Mouse (Mus musculus): ENCODE results near the gene Exoc3l2. TPM values are rescaled to one million over a fixed set of nuclear protein-coding genes. Genes with fewer than 3 reads are reported as not detected.
A peak's percentile ranks its signal among the peaks of the same experiment; 100 is the strongest.

Exoc3l2 gene
- polyA plus RNA-seq, 1 experiment from 2014 or later = 1.5 TPM

DNA sequence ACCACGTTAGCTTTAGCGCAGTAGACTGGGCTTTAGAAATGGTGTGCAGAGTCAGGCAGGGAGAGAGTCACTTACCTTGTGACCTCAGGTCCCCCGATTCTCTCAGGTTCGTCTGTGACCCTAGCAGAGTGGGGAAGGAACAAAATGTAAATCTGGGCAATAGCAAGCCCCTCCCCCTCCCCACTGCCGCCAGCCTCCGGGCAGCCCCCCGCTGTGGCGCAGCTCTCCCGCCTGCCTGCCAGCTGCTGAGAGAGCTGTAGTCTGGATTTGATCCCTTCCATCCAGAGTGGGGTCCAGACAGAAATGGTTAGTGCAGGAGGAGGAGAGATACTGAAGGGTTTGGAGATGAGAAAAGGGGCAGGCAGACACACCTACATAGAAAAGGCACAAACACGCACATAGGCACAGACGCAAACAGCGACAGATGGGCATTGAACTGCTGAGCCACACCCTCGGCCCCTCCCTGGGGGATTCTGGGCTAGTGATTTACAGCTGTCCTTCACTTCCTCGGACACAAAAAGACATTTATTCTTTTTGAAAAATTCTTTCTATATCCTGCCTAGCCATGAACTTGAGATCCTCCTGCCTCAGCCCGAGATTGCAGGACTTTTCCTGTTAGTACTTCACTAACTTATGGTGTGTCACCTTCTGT is 35.0 kb upstream of the Exoc3l2 start:
- Histone ChIP-seq H3K9me3 (ENCODE audit: control insufficient read depth, low read length) (no peaks in the 10 kb centered on the region), H3K4me1 (ENCODE audit: control insufficient read depth, insufficient read depth, low read depth, low read length) (no peaks in the 10 kb centered on the region), H3K4me3 (ENCODE audit: low read length) (no peak overlapping the region), H3K9ac (ENCODE audit: low read depth, low read length) (no peak overlapping the region), H3K36me3 (ENCODE audit: control insufficient read depth, insufficient read depth, low read length) (peaks cover 61% of the 10 kb centered on the region), H3K4me2 (ENCODE audit: low read length) (no peak overlapping the region), H3K27me3 (replicated peaks; ENCODE audit: control insufficient read depth, insufficient read depth, low read length) (no peaks in the 10 kb centered on the region), H3K27ac (ENCODE audit: low read depth, low read length) (no peak overlapping the region)
- 62% methylated on average over 15 of the region's 15 CpGs for WGBS
- ATAC-seq = no peak

DNA sequence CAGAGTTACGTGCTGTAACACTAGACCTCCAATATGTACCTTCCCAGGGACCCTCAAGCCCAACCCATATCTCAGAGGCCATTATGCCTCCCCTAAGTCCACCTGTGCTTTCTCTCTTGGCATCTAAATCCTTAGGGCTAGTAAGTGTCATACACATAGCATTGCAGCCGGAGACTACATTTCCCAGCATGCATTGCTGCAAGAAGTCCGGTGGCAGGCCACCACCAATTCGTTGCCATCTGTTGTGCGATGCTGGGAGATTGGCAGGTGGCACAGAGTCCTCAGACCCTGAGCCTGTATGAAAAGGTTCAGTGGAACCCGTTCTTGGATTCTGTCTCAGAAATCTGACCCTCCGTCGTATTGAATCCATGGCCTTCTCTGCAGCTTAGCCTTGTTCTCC is 33.4 kb upstream of the Exoc3l2 start:
- Histone ChIP-seq H3K4me1 (ENCODE audit: control insufficient read depth, insufficient read depth, low read depth, low read length) (no peaks in the 10 kb centered on the region), H3K9ac (ENCODE audit: low read depth, low read length) (no peak overlapping the region), H3K4me2 (ENCODE audit: low read length) (no peak overlapping the region), H3K36me3 (ENCODE audit: control insufficient read depth, insufficient read depth, low read length) (peaks cover 74% of the 10 kb centered on the region), H3K9me3 (ENCODE audit: control insufficient read depth, low read length) (no peaks in the 10 kb centered on the region), H3K27ac (ENCODE audit: low read depth, low read length) (no peak overlapping the region), H3K27me3 (replicated peaks; ENCODE audit: control insufficient read depth, insufficient read depth, low read length) (no peaks in the 10 kb centered on the region), H3K4me3 (ENCODE audit: low read length) (no peak overlapping the region)
- ATAC-seq = no peak
- WGBS = 68% methylated on average over 8 of the region's 8 CpGs

DNA sequence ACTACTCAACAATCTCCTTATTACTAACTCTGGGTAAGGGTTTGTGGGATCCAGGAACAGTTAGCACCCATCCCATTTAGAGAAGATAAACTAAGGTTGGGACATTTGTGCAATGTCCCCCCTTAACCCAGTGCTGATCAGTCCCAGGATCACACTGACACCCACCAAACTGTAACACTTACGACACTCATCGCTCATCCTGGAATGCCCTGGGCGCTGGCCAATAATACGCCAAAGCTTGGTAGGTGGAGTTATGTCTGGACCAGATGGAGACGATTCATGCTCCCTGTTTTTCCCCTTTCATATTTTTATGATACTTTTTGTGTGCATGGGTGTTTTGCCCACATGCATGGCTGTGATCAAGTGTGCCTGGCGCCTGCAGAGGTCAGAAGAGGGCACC is 32.7 kb upstream of the Exoc3l2 start:
- no peaks in the 10 kb centered on the region for H3K27me3 ChIP-seq (replicated peaks; ENCODE audit: control insufficient read depth, insufficient read depth, low read length)
- H3K4me3 ChIP-seq (ENCODE audit: low read length) = no peak overlapping the region
- peaks cover 72% of the 10 kb centered on the region for H3K36me3 ChIP-seq (ENCODE audit: control insufficient read depth, insufficient read depth, low read length)
- no peak overlapping the region for H3K27ac ChIP-seq (ENCODE audit: low read depth, low read length)
- WGBS = 92% methylated on average over 6 of the region's 6 CpGs
- no peak overlapping the region for H3K9ac ChIP-seq (ENCODE audit: low read depth, low read length)
- ATAC-seq = no peak
- H3K4me2 ChIP-seq (ENCODE audit: low read length) = no peak overlapping the region
- no peaks in the 10 kb centered on the region for H3K9me3 ChIP-seq (ENCODE audit: control insufficient read depth, low read length)
- no peaks in the 10 kb centered on the region for H3K4me1 ChIP-seq (ENCODE audit: control insufficient read depth, insufficient read depth, low read depth, low read length)

DNA sequence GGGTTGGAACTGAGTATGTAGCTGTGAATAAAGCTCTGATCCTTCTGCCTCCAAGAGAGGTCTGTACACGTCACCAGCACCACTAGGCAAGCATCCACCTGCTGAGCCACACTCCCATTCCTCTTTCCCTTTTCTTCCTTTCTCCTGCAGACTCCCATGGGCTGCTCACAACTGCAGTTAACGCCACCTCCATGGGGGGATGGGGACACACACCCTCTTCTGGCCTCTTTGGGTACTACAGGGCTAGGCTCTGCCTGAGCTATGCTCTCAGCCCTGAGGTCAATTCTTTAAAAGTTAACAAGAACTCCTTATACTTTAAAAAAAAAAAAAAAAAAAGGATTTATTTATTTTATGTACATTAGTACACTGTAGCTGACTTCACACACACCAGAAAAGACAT is 30.7 kb upstream of the Exoc3l2 start:
- Histone ChIP-seq H3K4me2 (ENCODE audit: low read length) (no peak overlapping the region), H3K36me3 (ENCODE audit: control insufficient read depth, insufficient read depth, low read length) (peaks cover 80% of the 10 kb centered on the region), H3K9ac (ENCODE audit: low read depth, low read length) (no peak overlapping the region), H3K9me3 (ENCODE audit: control insufficient read depth, low read length) (no peaks in the 10 kb centered on the region), H3K27ac (ENCODE audit: low read depth, low read length) (no peak overlapping the region), H3K4me3 (ENCODE audit: low read length) (no peak overlapping the region), H3K4me1 (ENCODE audit: control insufficient read depth, insufficient read depth, low read depth, low read length) (no peaks in the 10 kb centered on the region), H3K27me3 (replicated peaks; ENCODE audit: control insufficient read depth, insufficient read depth, low read length) (no peaks in the 10 kb centered on the region)
- 95% methylated on average over 2 of the region's 2 CpGs for WGBS
- no peak for ATAC-seq

DNA sequence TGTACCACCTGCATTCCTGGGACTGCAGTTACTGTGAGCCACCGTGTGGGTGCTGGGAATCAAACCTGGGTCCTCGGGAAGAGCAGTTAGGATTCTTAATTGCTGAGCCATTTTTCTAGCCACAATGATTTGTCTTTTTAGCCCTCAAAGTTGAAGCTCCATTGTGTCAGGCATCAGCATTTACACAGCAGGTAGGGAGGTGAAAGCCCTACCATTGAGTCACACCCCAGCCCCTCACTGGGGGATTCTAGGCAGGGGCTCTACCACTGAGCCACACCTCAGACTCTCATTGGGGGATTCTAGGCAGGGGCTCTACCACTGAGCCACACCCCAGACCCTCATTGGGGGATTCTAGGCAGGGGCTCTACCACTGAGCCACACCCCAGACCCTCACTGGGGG is 26.9 kb upstream of the Exoc3l2 start:
- no peaks in the 10 kb centered on the region for H3K9me3 ChIP-seq (ENCODE audit: control insufficient read depth, low read length)

DNA sequence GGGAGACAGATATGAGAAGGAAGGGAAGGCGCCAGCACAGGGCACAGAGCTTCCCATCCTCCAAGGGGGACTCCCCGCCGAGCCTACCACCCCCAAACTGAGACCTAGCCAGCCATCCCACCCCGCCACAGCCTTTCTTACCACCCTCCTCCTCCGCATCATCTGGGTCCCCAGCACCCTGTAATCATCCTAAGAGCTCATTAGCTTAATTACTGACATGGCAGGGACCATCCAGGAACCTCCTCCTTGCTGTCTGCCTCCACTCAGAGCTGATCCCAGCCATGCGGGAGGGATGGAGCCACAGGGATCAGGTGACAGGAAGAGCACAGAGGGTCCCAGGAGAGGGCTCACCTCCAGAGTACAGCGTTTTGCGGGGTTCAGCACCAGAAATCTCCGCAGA is 26.1 kb upstream of the Exoc3l2 start:
- peaks cover 62% of the 10 kb centered on the region for H3K36me3 ChIP-seq (ENCODE audit: control insufficient read depth, insufficient read depth, low read length)
- no peaks in the 10 kb centered on the region for H3K27me3 ChIP-seq (replicated peaks; ENCODE audit: control insufficient read depth, insufficient read depth, low read length)
- H3K4me3 ChIP-seq (ENCODE audit: low read length) = no peak overlapping the region
- WGBS = 80% methylated on average over 7 of the region's 9 CpGs
- ATAC-seq = no peak
- no peaks in the 10 kb centered on the region for H3K4me1 ChIP-seq (ENCODE audit: control insufficient read depth, insufficient read depth, low read depth, low read length)
- H3K9me3 ChIP-seq (ENCODE audit: control insufficient read depth, low read length) = no peaks in the 10 kb centered on the region
- H3K27ac ChIP-seq (ENCODE audit: low read depth, low read length) = no peak overlapping the region
- no peak overlapping the region for H3K9ac ChIP-seq (ENCODE audit: low read depth, low read length)
- H3K4me2 ChIP-seq (ENCODE audit: low read length) = no peak overlapping the region

More for the DNA sequence above, 26.9 kb upstream of the Exoc3l2 start:
- H3K27ac ChIP-seq (ENCODE audit: low read depth, low read length) = no peak overlapping the region
- no peaks in the 10 kb centered on the region for H3K27me3 ChIP-seq (replicated peaks; ENCODE audit: control insufficient read depth, insufficient read depth, low read length)
- no peak for ATAC-seq
- no peaks in the 10 kb centered on the region for H3K4me1 ChIP-seq (ENCODE audit: control insufficient read depth, insufficient read depth, low read depth, low read length)
- no peak overlapping the region for H3K4me2 ChIP-seq (ENCODE audit: low read length)
- no peak overlapping the region for H3K4me3 ChIP-seq (ENCODE audit: low read length)
- no peak overlapping the region for H3K9ac ChIP-seq (ENCODE audit: low read depth, low read length)
- 95% methylated on average over 2 of the region's 2 CpGs for whole genome bisulfite sequencing
- H3K36me3 ChIP-seq (ENCODE audit: control insufficient read depth, insufficient read depth, low read length) = peaks cover 63% of the 10 kb centered on the region

DNA sequence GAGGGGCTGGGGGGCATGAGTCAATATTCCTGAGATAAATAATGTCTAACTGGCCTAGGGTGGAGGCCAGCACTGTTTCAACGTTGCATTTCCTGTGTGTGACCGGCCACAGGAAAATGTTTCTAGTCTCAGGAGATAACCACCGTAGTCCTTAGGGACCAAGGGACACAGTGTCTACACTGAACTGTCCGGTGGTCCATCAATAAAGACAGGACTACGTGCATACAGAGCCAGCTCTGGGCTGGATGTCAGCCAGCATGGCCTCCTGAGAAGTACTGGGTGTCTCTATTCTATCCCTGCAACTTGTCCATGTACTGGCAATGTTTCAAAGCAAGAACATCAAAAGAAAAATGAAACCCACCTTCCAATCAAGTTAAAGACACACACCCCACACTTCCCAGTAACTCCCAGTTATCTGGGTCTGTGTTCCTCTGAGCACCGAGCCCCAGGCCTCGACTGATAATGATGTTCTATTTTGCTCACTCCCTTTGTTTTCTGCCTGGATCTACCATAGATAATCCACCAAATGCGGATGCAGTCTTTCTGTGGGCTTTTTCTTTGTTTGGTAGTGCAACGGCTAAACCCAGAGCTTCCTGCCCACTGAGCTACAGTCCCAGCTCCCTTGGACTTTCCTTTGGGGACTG is 21.6 kb upstream of the Exoc3l2 start:
- no peak overlapping the region for H3K4me2 ChIP-seq (ENCODE audit: low read length)

DNA sequence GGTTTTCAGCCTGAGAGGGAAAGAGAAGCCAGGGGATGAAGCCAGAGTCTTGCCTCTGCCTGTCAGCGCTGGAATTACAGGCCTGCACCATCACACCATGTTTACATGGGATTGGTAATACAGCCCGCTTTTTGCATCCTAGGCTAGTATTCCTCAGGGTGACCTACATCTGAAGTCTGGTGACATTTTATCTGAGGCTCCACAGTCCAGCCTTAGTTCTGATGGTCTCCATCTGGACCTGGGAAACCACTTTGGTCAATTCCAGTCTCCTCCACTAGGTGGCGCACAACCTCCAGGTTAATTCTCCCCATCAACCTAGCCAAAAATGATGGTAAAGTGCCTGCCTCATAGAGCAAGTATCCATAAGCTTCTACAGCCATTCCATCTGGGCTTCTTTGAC is 19.8 kb upstream of the Exoc3l2 start:
- Histone ChIP-seq H3K9me3 (ENCODE audit: control insufficient read depth, low read length) (no peaks in the 10 kb centered on the region), H3K4me2 (ENCODE audit: low read length) (no peak overlapping the region), H3K4me1 (ENCODE audit: control insufficient read depth, insufficient read depth, low read depth, low read length) (no peaks in the 10 kb centered on the region), H3K4me3 (ENCODE audit: low read length) (no peak overlapping the region), H3K27ac (ENCODE audit: low read depth, low read length) (no peak overlapping the region), H3K9ac (ENCODE audit: low read depth, low read length) (no peak overlapping the region), H3K36me3 (ENCODE audit: control insufficient read depth, insufficient read depth, low read length) (peaks cover 32% of the 10 kb centered on the region), H3K27me3 (replicated peaks; ENCODE audit: control insufficient read depth, insufficient read depth, low read length) (no peaks in the 10 kb centered on the region)
- ATAC-seq = peak; percentile 50; the same call in 1 of the 2 replicates
- WGBS = 37% methylated on average over 3 of the region's 3 CpGs

More for the DNA sequence above, 21.6 kb upstream of the Exoc3l2 start:
- peaks cover 37% of the 10 kb centered on the region for H3K36me3 ChIP-seq (ENCODE audit: control insufficient read depth, insufficient read depth, low read length)
- H3K4me1 ChIP-seq (ENCODE audit: control insufficient read depth, insufficient read depth, low read depth, low read length) = no peaks in the 10 kb centered on the region
- no peak overlapping the region for H3K4me3 ChIP-seq (ENCODE audit: low read length)
- WGBS = 80% methylated on average over 9 of the region's 9 CpGs
- ATAC-seq = no peak
- H3K27ac ChIP-seq (ENCODE audit: low read depth, low read length) = no peak overlapping the region
- H3K27me3 ChIP-seq (replicated peaks; ENCODE audit: control insufficient read depth, insufficient read depth, low read length) = no peaks in the 10 kb centered on the region
- no peaks in the 10 kb centered on the region for H3K9me3 ChIP-seq (ENCODE audit: control insufficient read depth, low read length)
- H3K9ac ChIP-seq (ENCODE audit: low read depth, low read length) = no peak overlapping the region

DNA sequence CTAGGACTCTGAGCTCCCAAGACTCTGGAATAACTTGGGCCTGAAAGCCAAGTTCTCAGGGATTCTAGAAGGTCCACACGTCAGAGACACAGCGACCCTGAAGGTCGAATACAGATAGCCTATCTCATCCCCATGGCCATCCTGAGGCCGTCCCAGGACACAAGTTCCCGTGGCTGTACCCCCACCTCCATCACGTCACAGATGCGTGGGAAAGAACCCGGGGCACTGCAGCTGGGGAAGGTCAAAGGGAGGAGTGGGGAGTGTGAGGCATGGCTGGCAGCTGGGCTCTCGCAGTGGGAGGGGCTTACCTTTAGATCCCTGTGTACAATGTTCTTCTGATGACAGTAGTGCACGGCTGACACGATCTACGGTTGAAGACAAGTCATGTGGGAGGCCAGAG is 18.3 kb upstream of the Exoc3l2 start:
- no peak overlapping the region for H3K4me3 ChIP-seq (ENCODE audit: low read length)
- H3K9ac ChIP-seq (ENCODE audit: low read depth, low read length) = no peak overlapping the region
- H3K4me2 ChIP-seq (ENCODE audit: low read length) = no peak overlapping the region
- ATAC-seq = no peak
- no peaks in the 10 kb centered on the region for H3K27me3 ChIP-seq (replicated peaks; ENCODE audit: control insufficient read depth, insufficient read depth, low read length)
- peaks cover 39% of the 10 kb centered on the region for H3K36me3 ChIP-seq (ENCODE audit: control insufficient read depth, insufficient read depth, low read length)
- H3K4me1 ChIP-seq (ENCODE audit: control insufficient read depth, insufficient read depth, low read depth, low read length) = no peaks in the 10 kb centered on the region
- no peaks in the 10 kb centered on the region for H3K9me3 ChIP-seq (ENCODE audit: control insufficient read depth, low read length)
- no peak overlapping the region for H3K27ac ChIP-seq (ENCODE audit: low read depth, low read length)
- 86% methylated on average over 12 of the region's 12 CpGs for WGBS
